Mouse (Mus musculus) lung, embryonic 16.5 days (tissue): Measurements from ENCODE around the gene Akip1. TPM values are rescaled to one million over a fixed set of nuclear protein-coding genes. Genes with fewer than 3 reads are reported as not detected.

Experiments
- ATAC-seq: fragments of 200-750 bp; cut with Nextera tagmentation; 2 replicates; pipeline ENCODE4 v1.8.0; 2017; ENCODE audit warnings: low read depth, mild to moderate bottlenecking, moderate library complexity
- H3K27ac ChIP-seq: fragments of 300-500 bp; sonication (generic); 2 replicates; pipeline ENCODE4 v1.5.1; 2014; ENCODE audit warnings: mild to moderate bottlenecking, control low read depth, low read length
- H3K27me3 ChIP-seq: fragments of 300-500 bp; sonication (generic); 2 replicates; pipeline ENCODE4 v1.6.1; 2014; ENCODE audit warnings: low read depth, low read length, mixed read lengths; ENCODE audit not compliant: control insufficient read depth, insufficient read depth
- H3K36me3 ChIP-seq: fragments of 300-500 bp; sonication (generic); 2 replicates; pipeline ENCODE4 v1.6.1; 2014; ENCODE audit warnings: low read length; ENCODE audit not compliant: control insufficient read depth, insufficient read depth
- H3K4me1 ChIP-seq: fragments of 300-500 bp; sonication (generic); replicated peaks from 2 replicates; pipeline ENCODE4 v1.6.1; 2014; ENCODE audit warnings: low read length, mixed read lengths; ENCODE audit not compliant: control insufficient read depth, insufficient read depth
- H3K4me2 ChIP-seq: fragments of 300-500 bp; sonication (generic); 2 replicates; pipeline ENCODE4 v1.6.1; 2014; ENCODE audit warnings: low read depth, low read length, control low read depth
- H3K4me3 ChIP-seq: fragments of 300-500 bp; sonication (generic); 2 replicates; pipeline ENCODE4 v1.5.1; 2014; ENCODE audit warnings: mild to moderate bottlenecking, low read length, control low read depth
- H3K9ac ChIP-seq: fragments of 300-500 bp; sonication (generic); 2 replicates; pipeline ENCODE4 v1.6.1; 2014; ENCODE audit warnings: low read length, control low read depth
- H3K9me3 ChIP-seq: fragments of 300-500 bp; sonication (generic); 2 replicates; pipeline ENCODE4 v1.6.1; 2016; ENCODE audit warnings: low read length; ENCODE audit not compliant: control insufficient read depth
- WGBS: fragments of 180-500 bp; shearing (Covaris S2); extraction: QIAGEN DNeasy Blood & Tissue Kit; methylation state at CpG from one replicate; pipeline ENCODE4 v1.1.7; 2014; 5-methylcytosine and 5-hydroxymethylcytosine counted together
- polyA plus RNA-seq: library from polyadenylated mRNA; unstranded; fragments of >200 nt; fragmentation: Nextera tagmentation; extraction: Ambion mirVana; gene quantifications from 2 replicates; pipeline ENCODE4 v1.2.1, GENCODE M21; 2015

Gene Akip1
- polyA plus RNA-seq, 1 experiment from 2014 or later = 44.0 TPM

- peak; percentile 3; the same call in 1 of the 2 replicates for ATAC-seq
- Histone ChIP-seq H3K4me1 (peaks cover 9% of the 10 kb centered on the region; the same call in 1 of the 2 replicates), H3K9me3 (no peaks in the 10 kb centered on the region), H3K9ac (peak overlapping the region; percentile 88), H3K27me3 (no peaks in the 10 kb centered on the region), H3K4me3 (peak overlapping the region; percentile 69), H3K27ac (peak overlapping the region; percentile 88), H3K36me3 (no peaks in the 10 kb centered on the region; the same call in 1 of the 2 replicates), H3K4me2 (peak overlapping the region; percentile 85)
- 1% methylated on average over 13 of the region's 13 CpGs for WGBS
These were observed 48.0 kb downstream of the Akip1 start for GRCm38 (mm10) chr7:109751427-109752007.

- WGBS = under 1% methylated on average over 72 of the region's 74 CpGs
- H3K4me2 ChIP-seq = peak within 1 kb of the TSS; percentile 85
- H3K27ac ChIP-seq = peak within 1 kb of the TSS; percentile 88
These were observed 48.8 kb downstream of the Akip1 start, which contains the start of gene Tmem9b for GRCm38 (mm10) chr7:109752008-109752925. TSS of gene Tmem9b (minus strand) at chr7:109752875.

GRCm38 (mm10) chr7:109754034-109754433, 50.5 kb downstream of the Akip1 start:
- Histone ChIP-seq H3K4me2 (no peak overlapping the region), H3K4me1 (peaks cover 9% of the 10 kb centered on the region; the same call in 1 of the 2 replicates), H3K9me3 (no peaks in the 10 kb centered on the region), H3K9ac (no peak overlapping the region), H3K27me3 (no peaks in the 10 kb centered on the region), H3K36me3 (no peaks in the 10 kb centered on the region), H3K27ac (no peak overlapping the region), H3K4me3 (no peak overlapping the region)
- ATAC-seq = no peak
- WGBS = 89% methylated on average over 8 of the region's 8 CpGs

More at GRCm38 (mm10) chr7:109752008-109752925, 48.8 kb downstream of the Akip1 start, which contains the start of gene Tmem9b:
- no peaks in the 10 kb centered on the region for H3K9me3 ChIP-seq
- peak within 1 kb of the TSS; percentile 88 for H3K9ac ChIP-seq
- ATAC-seq = peak; percentile 89
- no peaks in the 10 kb centered on the region for H3K36me3 ChIP-seq
- no peaks in the 10 kb centered on the region for H3K27me3 ChIP-seq
- peaks cover 9% of the 10 kb centered on the region; the same call in 1 of the 2 replicates for H3K4me1 ChIP-seq
- H3K4me3 ChIP-seq = peak within 1 kb of the TSS; percentile 69

GRCm38 (mm10) chr7:109756291-109756690, 52.8 kb downstream of the Akip1 start:
- Histone ChIP-seq H3K36me3 (no peaks in the 10 kb centered on the region), H3K4me1 (peaks cover 8% of the 10 kb centered on the region; the same call in 1 of the 2 replicates), H3K4me2 (no peak overlapping the region), H3K9me3 (no peaks in the 10 kb centered on the region), H3K27ac (no peak overlapping the region), H3K9ac (no peak overlapping the region), H3K4me3 (no peak overlapping the region), H3K27me3 (no peaks in the 10 kb centered on the region)
- ATAC-seq = no peak
- 91% methylated on average over 3 of the region's 3 CpGs for WGBS

Other genes starting within 250 kb of the Akip1 start
- gene Trim66, start 195.6 kb upstream of the Akip1 start, polyA plus RNA-seq = 0.03 and 0.13 TPM in 2 replicates
- 126 and 134 TPM in 2 replicates for gene Rpl27a, start 184.5 kb upstream of the Akip1 start, polyA plus RNA-seq
- gene St5, start 85 bp upstream of the Akip1 start, polyA plus RNA-seq = 72.2 and 77.5 TPM in 2 replicates
- 8.9 and 10.1 TPM in 2 replicates for gene BC051019, start 20.2 kb downstream of the Akip1 start, polyA plus RNA-seq
- 0.60 TPM in 1 of 2 replicates, not detected in the other for gene Ascl3, start 28.0 kb downstream of the Akip1 start, polyA plus RNA-seq
- gene Tmem9b, start 49.2 kb downstream of the Akip1 start, polyA plus RNA-seq = 66.8 and 71.4 TPM in 2 replicates
- gene Nrip3, start 78.3 kb downstream of the Akip1 start, polyA plus RNA-seq = 0.34 and 0.55 TPM in 2 replicates
- gene Scube2, start 162.0 kb downstream of the Akip1 start, polyA plus RNA-seq = 4.1 and 4.6 TPM in 2 replicates